Mouse (Mus musculus): ENCODE results near the gene Ccdc74a.

Gene Ccdc74a

DNA sequence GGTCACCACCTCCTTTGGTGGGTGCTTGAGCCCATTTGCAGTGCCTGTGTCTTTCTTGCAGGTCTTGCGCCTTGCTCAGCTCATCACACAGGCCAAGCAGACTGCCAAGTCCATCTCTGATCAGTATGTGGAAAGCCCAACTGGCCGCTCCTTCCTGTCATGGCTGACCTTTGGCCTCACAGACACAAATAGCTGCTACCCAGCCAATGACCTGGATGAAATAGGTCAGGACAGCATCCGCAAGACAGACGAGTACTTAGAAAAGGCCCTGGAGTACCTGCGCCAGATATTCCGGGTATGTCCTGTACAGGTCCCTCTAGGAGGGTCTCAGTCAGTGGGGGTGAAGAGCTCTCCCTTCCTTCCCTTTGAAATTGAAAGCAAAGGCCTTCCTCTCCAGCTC is 5.0 kb upstream of the Ccdc74a start:
- DNase-seq (ENCODE audit: low spot score in 2 of 2), result no peak

DNA sequence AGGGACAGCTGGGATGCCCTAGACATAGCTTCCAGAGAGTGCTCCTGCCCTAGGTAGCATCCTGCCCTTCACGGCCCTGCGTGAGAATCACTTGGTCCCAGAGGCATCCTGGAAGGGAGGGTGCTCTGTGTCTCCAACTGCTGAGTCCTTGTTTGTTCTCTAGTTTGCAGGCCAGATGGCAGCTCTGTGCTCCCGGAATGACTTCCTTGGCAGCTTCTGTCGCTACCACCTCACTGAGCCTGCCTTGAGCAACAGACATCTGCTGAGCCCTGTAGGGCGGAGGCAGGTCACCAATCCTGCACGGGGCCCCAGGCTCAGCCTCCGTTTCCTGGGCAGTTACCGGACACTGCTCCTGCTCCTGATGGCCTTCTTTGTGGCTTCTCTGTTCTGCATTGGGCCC is 4.0 kb upstream of the Ccdc74a start:
- no peak for DNase-seq (ENCODE audit: low spot score in 2 of 2)

DNA sequence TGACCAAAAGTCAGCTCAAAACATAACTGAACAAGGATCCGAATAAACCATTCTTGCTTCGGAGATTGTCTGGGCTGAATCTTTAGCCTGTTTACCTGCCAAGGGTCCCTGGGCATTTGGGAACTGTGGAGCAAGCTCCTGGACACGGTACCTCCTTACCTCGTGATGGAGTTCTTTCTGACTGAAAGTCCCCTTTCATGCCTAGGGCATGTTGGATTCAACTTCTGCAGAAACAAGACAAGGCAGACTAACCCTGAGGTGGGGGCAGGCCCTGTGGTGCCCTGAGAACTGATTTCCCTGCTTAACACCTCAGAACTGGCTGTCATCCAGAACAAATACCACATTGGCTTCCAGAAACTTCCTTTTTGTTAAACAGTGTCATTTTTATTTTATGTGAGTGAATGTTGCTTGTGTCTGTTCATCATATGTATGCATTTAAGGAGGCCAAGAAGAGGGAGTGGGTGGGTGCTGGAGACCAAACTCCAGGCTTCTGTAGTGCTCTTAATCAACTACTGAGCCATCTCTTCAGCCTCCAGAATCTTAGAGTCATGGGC is 2.8 kb upstream of the Ccdc74a start:
- no peak for DNase-seq (ENCODE audit: low spot score in 2 of 2)

DNA sequence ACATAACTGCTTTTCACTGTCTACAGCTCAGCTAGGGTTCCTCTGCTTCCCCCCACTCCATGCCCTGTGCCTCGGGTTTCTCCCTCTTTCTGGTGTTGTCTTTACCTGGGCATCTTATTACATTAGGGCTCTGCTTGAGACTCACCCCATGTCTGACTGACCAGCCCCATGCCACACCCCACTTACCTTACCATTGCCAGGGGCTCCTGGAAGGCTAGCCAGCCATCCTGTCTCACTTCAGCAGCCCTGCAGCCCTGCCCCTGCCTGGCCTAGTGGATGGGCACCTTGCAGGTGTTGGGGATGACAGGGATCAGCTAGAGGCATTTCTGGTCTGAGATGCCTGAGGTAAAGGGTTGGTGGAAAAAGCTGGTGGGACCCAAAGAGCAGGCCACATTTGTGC is 886 bp downstream of the Ccdc74a start:
- no peak for DNase-seq (ENCODE audit: low spot score in 2 of 2)

DNA sequence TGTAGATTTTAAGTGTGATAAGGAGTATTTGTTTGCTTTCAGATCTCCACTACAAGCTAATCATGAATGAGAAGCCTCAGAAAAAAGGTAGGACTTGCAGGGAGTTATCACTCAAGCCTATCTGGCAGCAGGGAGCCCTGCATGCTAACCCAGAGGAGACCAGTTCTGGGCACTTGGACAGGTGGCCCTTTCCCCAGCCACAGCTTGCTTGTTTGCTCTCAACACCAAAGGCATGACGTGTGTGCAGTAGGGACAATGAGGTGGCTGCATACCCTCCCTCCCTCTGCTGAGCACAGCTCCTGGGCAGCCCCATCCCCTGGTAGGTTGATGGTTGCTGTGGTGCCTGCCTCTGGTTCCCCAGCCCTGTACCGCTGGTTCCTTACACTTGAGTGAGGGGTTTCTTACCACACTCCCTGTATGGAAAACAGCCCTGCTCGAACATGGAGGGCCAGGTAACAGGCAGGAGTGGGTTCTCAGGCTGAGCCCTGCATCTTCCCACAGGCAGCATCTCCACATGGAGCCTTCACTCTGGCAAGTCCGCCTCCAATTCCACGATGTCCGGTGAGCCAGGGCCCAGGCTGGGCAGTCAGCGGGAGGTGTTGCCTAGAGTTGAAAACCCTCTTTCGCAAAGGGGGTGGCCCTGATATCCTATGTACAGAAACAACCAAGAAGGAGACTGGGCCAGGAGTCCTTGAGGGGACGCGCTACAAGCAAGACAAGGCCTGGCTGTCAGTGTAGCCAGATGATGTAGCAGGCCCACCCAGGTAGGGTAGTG is 1.5 kb downstream of the Ccdc74a start:
- DNase-seq (ENCODE audit: low spot score in 2 of 2), result no peak

DNA sequence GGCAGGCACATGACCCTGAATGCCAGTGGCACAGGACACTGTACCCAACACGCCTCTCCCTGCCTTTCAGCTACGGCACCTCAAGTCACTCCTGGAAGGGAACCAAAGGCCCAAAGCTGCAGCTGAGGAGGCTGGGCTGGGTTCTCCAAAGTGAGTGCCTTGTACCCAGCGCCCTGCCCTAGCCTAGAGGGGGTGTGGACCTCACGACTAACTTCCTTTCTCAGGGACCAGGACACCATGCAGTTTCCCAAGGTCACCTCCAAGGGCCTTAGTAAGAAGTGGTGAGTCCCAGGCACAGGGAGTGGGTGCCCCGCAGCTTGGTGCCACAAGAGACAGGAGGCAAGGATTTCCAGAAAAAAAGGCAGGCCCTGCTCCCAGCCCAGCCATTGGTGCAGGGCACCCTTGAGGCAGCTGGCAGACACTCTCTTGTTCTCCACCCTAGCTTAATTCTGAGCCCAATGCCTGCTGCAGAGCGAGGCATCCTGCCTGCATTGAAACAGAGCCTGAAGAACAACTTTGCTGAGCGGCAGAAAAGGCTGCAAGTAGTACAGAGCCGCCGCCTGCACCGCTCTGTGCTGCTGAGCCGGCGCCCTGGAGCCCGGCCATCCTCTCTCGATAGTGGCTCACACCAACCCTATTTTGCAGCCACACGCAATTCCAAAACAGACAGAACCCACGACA is 3.8 kb downstream of the Ccdc74a start:
- no peak for DNase-seq (ENCODE audit: low spot score in 2 of 2)

DNA sequence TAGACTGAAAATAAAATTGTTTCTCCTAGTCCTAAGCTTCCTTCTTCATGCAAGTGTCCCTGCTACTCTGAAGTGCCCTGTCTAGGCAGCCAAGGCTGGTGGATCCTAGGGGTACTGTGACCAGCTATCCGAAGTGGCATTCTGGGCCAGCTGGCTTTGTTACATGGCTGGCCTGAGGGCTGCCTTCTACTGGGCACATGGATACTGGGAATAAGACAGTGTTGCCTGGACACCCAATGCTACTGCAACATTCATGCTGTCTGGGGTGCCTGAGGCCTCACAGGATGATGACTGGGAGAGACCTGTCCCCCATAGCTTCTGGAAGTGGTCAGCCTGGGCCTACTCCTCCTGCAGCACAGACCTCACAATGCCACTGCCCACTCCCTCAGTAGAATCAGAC is 4.4 kb downstream of the Ccdc74a start:
- no peak for DNase-seq (ENCODE audit: low spot score in 2 of 2)

DNA sequence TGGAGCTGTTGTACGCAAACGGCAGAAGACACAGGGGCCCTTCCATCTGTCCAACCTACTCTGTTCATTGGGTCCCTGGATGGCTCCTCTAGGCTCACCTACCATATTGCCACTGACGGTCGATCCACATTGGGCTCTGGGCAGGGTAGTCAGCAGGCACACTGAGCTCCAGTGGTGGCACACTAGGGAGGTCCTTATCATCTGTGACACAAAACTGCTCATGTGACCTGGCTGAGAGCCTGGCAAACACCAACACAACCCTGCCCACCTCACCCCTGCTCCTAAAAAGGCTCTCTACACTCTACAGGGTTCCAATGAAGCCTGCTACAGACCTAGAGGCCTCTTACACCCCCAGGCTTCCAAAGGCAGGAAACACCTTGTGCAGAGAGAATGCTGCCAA is 6.3 kb downstream of the Ccdc74a start:
- no peak for DNase-seq (ENCODE audit: low spot score in 2 of 2)

DNA sequence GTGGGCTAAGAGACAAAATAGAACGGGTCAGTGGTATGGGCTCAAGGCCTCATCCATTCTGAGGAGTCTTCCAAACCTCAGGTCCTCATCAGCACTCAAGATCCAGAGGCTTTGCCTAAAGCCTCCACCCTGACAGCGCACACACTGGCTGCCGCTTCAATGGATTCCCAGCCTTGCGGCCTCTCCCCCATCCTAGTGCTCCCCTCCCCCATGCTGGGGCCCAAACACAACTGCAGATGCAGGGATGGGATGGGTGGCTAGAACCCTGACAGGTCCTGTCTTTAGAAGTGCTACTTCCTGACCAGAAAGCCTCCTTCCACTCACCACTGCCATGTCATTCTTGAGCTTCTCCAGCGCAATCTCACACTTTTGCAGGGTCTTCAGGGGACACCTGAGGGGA is 7.3 kb downstream of the Ccdc74a start:
- no peak for DNase-seq (ENCODE audit: low spot score in 2 of 2)

DNA sequence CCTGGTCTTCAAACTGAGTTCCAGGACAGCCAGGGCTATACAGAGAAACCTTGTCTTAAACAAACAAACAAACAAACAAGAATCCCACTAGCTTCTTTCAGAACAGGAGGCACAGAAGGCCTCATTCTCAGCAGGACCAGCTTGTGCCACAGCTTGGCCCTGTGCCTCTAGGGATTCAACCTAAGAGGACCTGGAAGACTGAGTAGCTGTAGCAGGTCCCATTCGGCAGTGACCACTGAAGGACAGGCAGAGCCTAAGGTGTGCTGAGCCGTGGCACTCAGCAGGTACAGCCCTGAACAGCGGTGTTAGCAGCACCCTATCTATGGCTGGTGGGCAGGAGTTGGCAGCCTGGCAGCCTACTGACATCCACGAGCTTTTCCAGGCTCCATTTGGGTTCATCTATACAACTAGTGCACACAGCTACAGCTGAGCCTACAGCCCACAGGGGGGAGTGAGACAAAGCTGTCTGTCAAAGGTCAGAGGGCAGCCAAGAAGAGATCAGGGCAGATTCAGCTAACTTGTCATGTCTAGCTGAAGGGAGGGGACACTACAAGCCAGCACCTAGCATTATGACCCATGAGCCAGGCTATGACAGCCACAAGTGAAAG is 8.0 kb downstream of the Ccdc74a start:
- DNase-seq (ENCODE audit: low spot score in 2 of 2), result no peak

DNA sequence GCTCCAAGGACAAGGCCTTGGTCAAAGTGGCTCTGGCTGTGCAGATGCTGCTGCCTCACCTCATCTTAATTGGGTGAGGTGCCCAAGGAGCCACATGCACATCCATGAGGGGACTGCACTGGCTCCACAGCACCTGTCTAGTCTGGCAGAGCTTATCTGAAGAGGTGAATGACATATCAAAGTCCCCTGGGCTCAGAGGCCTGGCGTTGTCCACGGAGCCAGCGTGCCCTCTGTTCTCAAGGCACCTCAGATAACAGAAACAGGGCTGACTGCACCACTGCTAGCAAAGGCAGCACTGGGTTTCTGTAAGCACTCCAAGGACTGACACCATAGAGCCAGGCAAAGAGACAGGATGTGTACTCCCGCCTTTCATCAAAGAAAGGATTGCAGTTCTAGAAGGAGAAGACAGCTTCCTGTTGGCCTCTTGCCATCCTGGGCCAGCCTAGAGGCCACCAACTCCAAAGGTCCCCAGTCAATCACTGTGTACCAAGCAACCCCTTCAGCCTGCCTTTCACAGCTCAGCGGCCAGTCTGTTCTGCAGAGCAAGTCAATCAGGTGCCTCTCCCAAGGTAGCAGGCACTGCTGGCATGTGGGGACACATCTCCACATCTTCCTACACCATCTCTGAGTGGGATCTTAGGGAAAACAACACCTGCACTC is 10.1 kb downstream of the Ccdc74a start:
- DNase-seq (ENCODE audit: low spot score in 2 of 2), result no peak

DNA sequence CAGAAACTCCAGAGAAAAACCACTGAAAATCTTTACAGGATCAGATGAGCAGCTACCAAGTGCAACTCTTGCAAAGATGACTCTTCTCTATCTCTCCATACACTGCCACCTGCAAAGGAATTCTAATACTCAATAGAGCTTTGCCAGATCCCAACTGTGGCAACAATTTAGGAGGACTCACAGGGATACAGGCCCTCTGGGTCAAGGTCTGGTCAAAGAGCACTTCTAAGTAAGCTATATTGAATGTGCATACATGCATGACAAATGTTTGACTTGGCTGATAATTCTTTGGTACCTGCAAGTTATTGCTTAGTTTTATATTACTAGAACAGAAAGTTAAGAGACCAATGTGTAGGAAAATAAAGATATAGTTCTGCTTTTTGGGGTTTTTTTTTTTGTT is 19.3 kb downstream of the Ccdc74a start:
- DNase-seq (ENCODE audit: low spot score in 2 of 2), result no peak

DNA sequence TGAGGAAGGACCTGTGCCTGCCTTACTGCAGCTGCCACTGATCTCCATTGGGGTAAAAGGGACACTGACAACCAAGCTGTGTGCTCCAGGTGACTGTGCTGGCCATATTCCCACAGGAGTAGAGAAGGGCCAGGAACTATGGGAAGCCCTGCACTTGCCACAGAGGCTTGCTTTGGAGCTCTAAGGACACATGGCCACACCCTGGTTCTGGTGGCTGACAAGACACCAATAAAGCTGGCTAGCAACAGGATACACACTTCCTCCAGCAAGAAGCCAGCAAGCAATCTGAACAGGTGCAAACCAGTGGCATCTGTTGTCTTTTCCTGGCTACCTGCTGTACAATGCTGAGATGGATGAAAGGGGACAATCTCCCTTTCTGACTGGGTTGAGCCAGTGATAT is 23.6 kb downstream of the Ccdc74a start:
- no peak for DNase-seq (ENCODE audit: low spot score in 2 of 2)

DNA sequence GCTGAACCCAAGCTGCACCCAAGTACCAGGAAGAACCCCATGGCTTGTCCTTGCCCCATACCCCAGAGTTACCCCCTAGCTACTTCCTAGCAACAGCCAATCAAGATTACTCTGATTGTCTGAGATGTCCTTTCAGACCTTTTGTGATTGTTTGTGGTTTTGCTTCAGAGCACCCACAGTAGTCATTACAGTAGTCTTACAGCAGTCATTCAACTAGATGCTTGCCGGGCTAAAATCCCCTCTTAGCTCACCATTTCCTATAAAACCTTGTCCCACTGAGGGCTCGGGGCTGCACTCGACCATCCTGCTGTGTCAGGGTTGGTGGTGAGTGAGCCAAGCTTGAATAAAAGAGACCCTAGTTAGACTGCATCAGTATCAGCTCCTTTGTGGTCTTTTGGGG is 48.6 kb downstream of the Ccdc74a start:
- DNase-seq (ENCODE audit: low spot score in 2 of 2), result no peak
